Mouse (Mus musculus) embryonic facial prominence, embryonic 12.5 days (tissue): ENCODE data around the gene Msl1. TPM values are rescaled to one million over a fixed set of nuclear protein-coding genes. Genes with fewer than 3 reads are reported as not detected.

Source experiments
- ATAC-seq: fragments of 200-750 bp; cut with Nextera tagmentation; 2 replicates; pipeline ENCODE4 v1.8.0; 2017; ENCODE audit not compliant: insufficient number of reproducible peaks, insufficient read depth, low FRiP score, low TSS enrichment
- H3K27ac ChIP-seq: fragments of 300-500 bp; sonication (generic); 2 replicates; pipeline ENCODE4 v1.5.1; 2016; ENCODE audit warnings: mild to moderate bottlenecking
- H3K27me3 ChIP-seq: fragments of 300-500 bp; sonication (generic); 2 replicates; pipeline ENCODE4 v1.6.1; 2016; ENCODE audit warnings: mild to moderate bottlenecking, moderate library complexity
- H3K36me3 ChIP-seq: fragments of 300-500 bp; sonication (generic); 2 replicates; pipeline ENCODE4 v1.6.1; 2016; ENCODE audit warnings: mild to moderate bottlenecking
- H3K4me1 ChIP-seq: fragments of 300-500 bp; sonication (generic); 2 replicates; pipeline ENCODE4 v1.6.1; 2016
- H3K4me2 ChIP-seq: fragments of 300-500 bp; sonication (generic); replicated peaks from 2 replicates; pipeline ENCODE4 v1.6.1; 2016; ENCODE audit warnings: mild to moderate bottlenecking, moderate library complexity
- H3K4me3 ChIP-seq: fragments of 300-500 bp; sonication (generic); 2 replicates; pipeline ENCODE4 v1.5.1; 2016; ENCODE audit warnings: mild to moderate bottlenecking
- H3K9ac ChIP-seq: fragments of 300-500 bp; sonication (generic); 2 replicates; pipeline ENCODE4 v1.6.1; 2016; ENCODE audit warnings: mild to moderate bottlenecking, moderate library complexity
- H3K9me3 ChIP-seq: fragments of 300-500 bp; sonication (generic); 2 replicates; pipeline ENCODE4 v1.6.1; 2016; ENCODE audit warnings: mild to moderate bottlenecking, moderate library complexity
- WGBS: fragments of 180-500 bp; shearing (Covaris S2); methylation state at CpG from one replicate; pipeline ENCODE4 v1.1.7; 2016; 5-methylcytosine and 5-hydroxymethylcytosine counted together
- polyA plus RNA-seq: library from polyadenylated mRNA; unstranded; fragments of >200 nt; fragmentation: Nextera tagmentation; extraction: Ambion mirVana; gene quantifications from 2 replicates; pipeline ENCODE4 v1.2.1, GENCODE M21; 2016

Msl1 gene
- 35.2 and 35.6 TPM in 2 replicates for polyA plus RNA-seq

DNA sequence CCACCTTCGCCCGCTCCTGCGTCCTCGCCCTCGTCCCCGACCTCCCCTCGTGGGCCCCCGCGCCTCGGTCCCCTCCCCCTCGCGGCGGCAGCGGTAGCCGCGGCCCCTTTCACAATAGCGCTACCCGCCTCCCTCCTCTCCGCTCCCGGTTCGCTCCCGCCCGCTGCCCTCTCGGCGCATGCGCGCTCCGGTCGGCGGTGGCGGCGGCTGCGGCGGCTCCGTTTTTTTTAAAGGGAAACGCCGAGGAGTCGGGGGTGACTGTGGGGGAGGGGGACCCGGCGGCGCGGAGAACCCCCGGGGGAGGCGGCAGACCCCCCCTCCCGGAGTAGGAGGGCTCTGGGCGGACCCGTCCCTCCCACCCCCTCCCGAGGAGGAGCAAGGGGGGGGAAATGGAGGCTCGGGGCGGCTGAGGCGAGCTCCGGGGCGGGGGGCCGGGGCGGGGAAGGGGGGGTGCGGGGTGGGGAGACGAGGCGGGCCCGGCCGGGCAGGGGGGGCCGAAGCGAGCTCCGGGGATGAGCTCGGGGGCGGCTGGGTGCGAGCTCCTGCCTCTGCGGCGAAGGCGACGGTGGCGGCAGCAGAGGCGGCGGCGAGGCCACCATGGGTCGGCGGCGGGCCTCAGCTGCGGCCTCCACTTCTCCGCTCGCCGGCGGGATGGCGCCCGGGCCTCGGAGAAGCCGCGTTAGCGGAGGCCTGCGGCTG, at the start of gene Msl1:
Msl1 (plus strand) TSS at position 502 of the 699 bp plus-strand sequence.
- Histone ChIP-seq H3K4me3 (peak within 1 kb of the TSS; percentile 100), H3K4me1 (peaks cover 28% of the 10 kb centered on the region), H3K9me3 (no peaks in the 10 kb centered on the region), H3K27me3 (no peaks in the 10 kb centered on the region), H3K36me3 (peaks cover 19% of the 10 kb centered on the region), H3K4me2 (peak within 1 kb of the TSS; percentile 94), H3K9ac (peak within 1 kb of the TSS; percentile 99), H3K27ac (peak within 1 kb of the TSS; percentile 100)
- ATAC-seq, result peak; percentile 43; the same call in 1 of the 2 replicates
- WGBS, result under 1% methylated on average over 61 of the region's 89 CpGs

DNA sequence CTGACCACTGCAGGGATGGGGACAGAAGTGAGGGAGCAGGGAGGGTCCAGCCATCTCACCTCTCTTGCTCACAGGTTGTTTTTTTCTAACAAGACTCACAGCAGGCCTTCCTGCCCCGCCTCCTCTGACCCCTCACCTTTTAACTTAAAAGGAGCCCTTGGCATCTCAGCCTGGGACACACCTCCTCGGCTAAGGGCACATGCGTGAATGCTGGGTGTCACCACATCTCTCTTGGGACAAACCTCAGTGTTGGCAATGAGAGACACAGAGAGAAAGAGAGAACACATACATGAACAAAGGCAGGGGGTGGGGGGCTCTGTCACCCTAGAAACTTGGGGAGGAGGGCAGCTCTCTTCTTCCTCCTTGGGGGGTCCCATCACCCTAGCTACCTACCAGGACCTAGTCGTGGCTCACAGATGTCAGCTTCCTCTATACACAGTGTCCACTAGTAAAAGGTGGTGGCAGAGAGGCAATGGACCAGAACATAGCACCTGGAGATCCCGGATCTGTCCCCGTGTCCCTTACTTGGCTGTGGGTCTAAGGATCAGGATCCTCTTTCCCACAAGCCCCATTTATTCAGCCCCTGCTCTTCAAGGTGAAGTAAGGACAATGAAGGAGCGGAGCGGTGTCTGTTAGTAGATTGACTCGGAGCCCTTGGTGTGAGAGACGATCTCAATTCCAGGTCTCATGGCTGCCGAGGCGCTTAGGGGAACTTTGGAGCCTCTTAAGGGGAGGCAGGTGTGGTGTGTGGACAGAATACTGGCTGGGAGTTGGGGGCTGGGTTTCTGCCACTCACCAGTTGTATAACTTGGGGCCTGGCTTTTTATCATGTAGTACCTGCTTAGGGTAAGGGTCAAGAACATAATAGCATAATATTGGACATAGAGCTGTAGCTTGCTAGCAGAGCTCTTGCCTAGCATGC, 49.1 kb upstream of the Msl1 start:
- 49% methylated on average over 12 of the region's 12 CpGs for WGBS
- peak overlapping the region; percentile 46; the same call in 1 of the 2 replicates for H3K4me2 ChIP-seq
- peaks cover 88% of the 10 kb centered on the region for H3K4me1 ChIP-seq
- no peaks in the 10 kb centered on the region for H3K9me3 ChIP-seq
- peak overlapping the region; percentile 85 for H3K27ac ChIP-seq
- no peak for ATAC-seq
- H3K9ac ChIP-seq, result no peak overlapping the region
- H3K36me3 ChIP-seq, result no peaks in the 10 kb centered on the region
- H3K4me3 ChIP-seq, result no peak overlapping the region
- no peaks in the 10 kb centered on the region for H3K27me3 ChIP-seq

DNA sequence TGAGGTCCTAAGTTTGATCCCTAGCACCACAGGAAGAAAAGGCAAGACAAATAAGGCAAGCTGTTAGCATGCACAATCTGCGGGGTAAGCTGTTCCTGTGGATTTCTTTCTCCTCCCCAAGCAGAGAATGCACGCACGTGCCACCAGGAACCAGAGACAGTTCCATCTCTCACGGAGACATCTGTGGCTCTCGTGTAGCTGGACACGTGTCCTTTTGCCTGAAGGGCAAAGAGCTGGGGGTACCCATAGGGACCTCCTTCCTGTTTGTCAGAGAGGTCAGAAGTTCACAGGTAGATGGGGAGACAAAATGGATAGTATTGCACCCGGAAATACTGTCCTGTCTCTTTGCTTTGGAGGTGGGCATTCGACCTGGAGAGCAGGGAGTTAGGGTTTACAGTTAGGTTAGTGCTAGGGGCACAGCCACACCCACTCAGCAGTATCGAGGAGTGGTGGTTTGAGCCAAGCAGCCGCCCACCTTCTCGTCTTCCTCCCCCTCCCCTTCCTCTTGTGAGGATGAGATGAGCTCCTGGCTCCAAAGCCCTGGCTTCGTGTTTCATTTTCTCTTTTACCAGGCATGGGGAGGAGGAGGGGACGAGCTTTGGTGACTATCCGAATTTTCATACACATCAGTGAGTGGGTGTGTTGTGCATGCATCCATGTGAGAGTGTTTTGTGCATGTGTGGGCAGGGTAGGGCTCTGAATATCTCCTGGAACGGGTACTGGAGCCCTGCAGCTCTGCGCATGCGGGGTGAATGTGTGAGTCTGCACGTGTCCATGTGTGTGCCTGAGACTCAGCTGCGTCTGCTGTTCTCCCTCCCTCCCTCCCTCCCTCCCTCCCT, 48.2 kb upstream of the Msl1 start:
- Histone ChIP-seq H3K9me3 (no peaks in the 10 kb centered on the region), H3K9ac (peak overlapping the region; percentile 1; the same call in 1 of the 2 replicates), H3K4me3 (peak overlapping the region; percentile 22; the same call in 1 of the 2 replicates), H3K4me1 (peaks cover 94% of the 10 kb centered on the region), H3K36me3 (no peaks in the 10 kb centered on the region), H3K27me3 (no peaks in the 10 kb centered on the region), H3K27ac (peak overlapping the region; percentile 85), H3K4me2 (peak overlapping the region; percentile 46)
- WGBS, result 5% methylated on average over 17 of the region's 19 CpGs
- ATAC-seq, result peak; percentile 76

DNA sequence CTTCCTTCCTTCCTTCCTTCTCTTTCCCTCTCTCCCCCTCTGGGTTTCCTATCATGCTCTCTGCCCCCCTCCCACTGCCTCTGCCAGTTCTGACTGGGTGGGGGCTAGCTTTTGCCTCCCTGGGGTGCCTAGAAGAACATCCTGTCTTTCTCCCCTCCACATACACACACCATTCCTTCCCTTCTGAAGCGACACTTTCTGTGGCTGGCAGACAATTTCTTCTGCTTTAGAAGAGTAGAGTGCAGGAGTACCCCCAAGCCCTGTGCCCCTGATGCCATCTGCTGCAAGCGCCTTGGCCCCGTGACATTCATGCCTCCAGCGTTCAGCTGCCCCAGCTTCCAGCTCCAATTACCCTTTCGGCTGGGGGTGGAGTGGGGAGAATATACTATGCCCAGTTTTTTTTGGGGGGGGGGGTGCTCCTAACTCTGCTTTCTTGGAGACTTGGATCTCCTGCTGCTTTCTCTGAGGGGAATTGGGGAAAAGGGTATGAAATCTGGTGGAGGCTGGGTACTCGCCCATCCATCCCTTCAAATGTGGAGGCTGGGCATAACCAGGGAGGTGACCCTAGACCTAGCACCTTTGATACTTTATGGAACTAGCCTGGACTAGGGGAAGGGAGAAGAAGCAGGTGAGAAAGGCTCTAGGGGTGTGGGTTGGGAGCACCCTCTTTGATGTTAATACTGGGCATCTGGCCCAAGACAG, 47.4 kb upstream of the Msl1 start:
- H3K4me2 ChIP-seq, result peak overlapping the region; percentile 46
- no peaks in the 10 kb centered on the region for H3K36me3 ChIP-seq
- peaks cover 88% of the 10 kb centered on the region for H3K4me1 ChIP-seq
- WGBS, result 25% methylated on average over 6 of the region's 6 CpGs
- H3K27ac ChIP-seq, result peak overlapping the region; percentile 85
- H3K4me3 ChIP-seq, result no peak overlapping the region
- no peaks in the 10 kb centered on the region for H3K27me3 ChIP-seq
- H3K9ac ChIP-seq, result peak overlapping the region; percentile 17; the same call in 1 of the 2 replicates
- no peak for ATAC-seq
- no peaks in the 10 kb centered on the region for H3K9me3 ChIP-seq

GRCm38 (mm10) chr11:98748506-98749416, 46.6 kb upstream of the Msl1 start:
- WGBS, result 33% methylated on average over 15 of the region's 15 CpGs
- Histone ChIP-seq H3K4me3 (no peak overlapping the region), H3K27me3 (no peaks in the 10 kb centered on the region), H3K9me3 (no peaks in the 10 kb centered on the region), H3K36me3 (peaks cover 7% of the 10 kb centered on the region; the same call in 1 of the 2 replicates), H3K4me1 (peaks cover 80% of the 10 kb centered on the region), H3K9ac (0 out of 2 replicates have a peak overlapping the region, but pooled peaks have one; percentile 17), H3K4me2 (peak overlapping the region; percentile 46), H3K27ac (peak overlapping the region; percentile 85)
- no peak for ATAC-seq

- Histone ChIP-seq H3K27ac (peak overlapping the region; percentile 85), H3K4me3 (no peak overlapping the region), H3K27me3 (no peaks in the 10 kb centered on the region), H3K9ac (no peak overlapping the region), H3K4me2 (peak overlapping the region; percentile 7; the same call in 1 of the 2 replicates), H3K4me1 (peaks cover 80% of the 10 kb centered on the region), H3K9me3 (no peaks in the 10 kb centered on the region), H3K36me3 (peaks cover 12% of the 10 kb centered on the region; the same call in 1 of the 2 replicates)
- 59% methylated on average over 5 of the region's 5 CpGs for WGBS
- ATAC-seq, result no peak
Observed at GRCm38 (mm10) chr11:98749716-98750115, 45.6 kb upstream of the Msl1 start.

GRCm38 (mm10) chr11:98750351-98751201, 44.7 kb upstream of the Msl1 start:
- no peak overlapping the region for H3K4me3 ChIP-seq

DNA sequence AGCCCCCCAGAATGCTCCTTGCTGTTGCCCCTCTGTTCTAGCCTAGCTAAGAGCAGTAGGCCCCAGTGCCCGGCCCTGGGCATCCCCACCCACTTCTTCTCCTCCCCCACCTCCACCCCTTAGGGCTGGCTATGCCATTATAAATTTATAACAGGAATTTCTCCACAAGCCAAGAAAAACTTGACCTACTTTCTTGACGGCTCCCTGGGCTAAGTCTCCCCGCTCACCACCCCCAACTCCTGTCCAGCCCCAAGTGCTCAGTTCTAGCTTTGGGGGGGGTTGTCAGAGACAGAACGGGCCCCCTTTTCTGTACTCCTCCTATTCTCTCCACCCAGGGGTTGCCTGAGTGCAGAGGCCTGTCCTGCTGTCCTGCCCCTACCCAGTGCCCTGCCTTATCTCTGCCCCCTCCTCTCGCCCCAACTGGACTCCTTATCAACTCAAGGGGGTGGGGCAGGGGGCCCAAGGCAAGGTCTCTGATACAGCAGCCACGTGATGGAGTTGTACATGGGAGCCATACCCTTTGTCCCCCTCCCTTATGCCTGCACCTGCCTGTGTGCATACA, 44.0 kb upstream of the Msl1 start:
- H3K4me2 ChIP-seq, result peak overlapping the region; percentile 23; the same call in 1 of the 2 replicates
- H3K4me1 ChIP-seq, result peaks cover 69% of the 10 kb centered on the region
- H3K4me3 ChIP-seq, result no peak overlapping the region
- H3K9ac ChIP-seq, result 0 out of 2 replicates have a peak overlapping the region, but pooled peaks have one; percentile 4
- peak overlapping the region; percentile 85 for H3K27ac ChIP-seq
- no peak for ATAC-seq
- no peaks in the 10 kb centered on the region for H3K9me3 ChIP-seq
- 32% methylated on average over 6 of the region's 6 CpGs for WGBS
- H3K27me3 ChIP-seq, result no peaks in the 10 kb centered on the region
- peaks cover 18% of the 10 kb centered on the region for H3K36me3 ChIP-seq

More at GRCm38 (mm10) chr11:98750351-98751201, 44.7 kb upstream of the Msl1 start:
- Histone ChIP-seq H3K9ac (no peak overlapping the region), H3K36me3 (peaks cover 12% of the 10 kb centered on the region; the same call in 1 of the 2 replicates), H3K27me3 (no peaks in the 10 kb centered on the region), H3K27ac (peak overlapping the region; percentile 85), H3K4me2 (peak overlapping the region; percentile 23), H3K4me1 (peaks cover 76% of the 10 kb centered on the region), H3K9me3 (no peaks in the 10 kb centered on the region)
- no peak for ATAC-seq
- WGBS, result 32% methylated on average over 16 of the region's 17 CpGs

- Histone ChIP-seq H3K9me3 (no peaks in the 10 kb centered on the region), H3K4me3 (no peak overlapping the region), H3K27me3 (no peaks in the 10 kb centered on the region), H3K4me2 (no peak overlapping the region), H3K4me1 (peaks cover 55% of the 10 kb centered on the region), H3K36me3 (peaks cover 24% of the 10 kb centered on the region), H3K9ac (peak overlapping the region; percentile 2; the same call in 1 of the 2 replicates), H3K27ac (no peak overlapping the region)
- WGBS, result 86% methylated on average over 10 of the region's 10 CpGs
- ATAC-seq, result no peak
Observed at GRCm38 (mm10) chr11:98752562-98753140, 42.7 kb upstream of the Msl1 start.
